Mouse (Mus musculus) liver, embryonic 13.5 days (tissue): Measurements from ENCODE around the gene Mrnip. TPM values are rescaled to one million over a fixed set of nuclear protein-coding genes. Genes with fewer than 3 reads are reported as not detected.
A peak's percentile ranks its signal among the peaks of the same experiment; 100 is the strongest.

ENCODE experiments used
- ATAC-seq: fragments of 200-750 bp; cut with Nextera tagmentation; 2 replicates; pipeline ENCODE4 v1.8.0; 2017; ENCODE audit warnings: low read depth, mild to moderate bottlenecking, moderate number of reproducible peaks, moderate library complexity
- DNase-seq: peaks from one replicate; pipeline ENCODE4 v3.0.0; 2022
- H3K27ac ChIP-seq: fragments of 300-500 bp; sonication (generic); 2 replicates; pipeline ENCODE4 v1.5.1; 2015; ENCODE audit warnings: moderate library complexity, mild to moderate bottlenecking, inconsistent platforms
- H3K27me3 ChIP-seq: fragments of 300-500 bp; sonication (generic); 2 replicates; pipeline ENCODE4 v1.6.1; 2015; ENCODE audit warnings: mild to moderate bottlenecking, inconsistent platforms
- H3K36me3 ChIP-seq: fragments of 300-500 bp; sonication (generic); 2 replicates; pipeline ENCODE4 v1.6.1; 2015; ENCODE audit warnings: mild to moderate bottlenecking, inconsistent platforms
- H3K4me1 ChIP-seq: fragments of 300-500 bp; sonication (generic); replicated peaks from 2 replicates; pipeline ENCODE4 v1.6.1; 2015; ENCODE audit warnings: inconsistent platforms
- H3K4me2 ChIP-seq: fragments of 300-500 bp; sonication (generic); 2 replicates; pipeline ENCODE4 v1.6.1; 2015; ENCODE audit warnings: inconsistent platforms, mild to moderate bottlenecking, moderate library complexity
- H3K4me3 ChIP-seq: fragments of 300-500 bp; sonication (generic); replicated peaks from 2 replicates; pipeline ENCODE4 v1.5.1; 2015; ENCODE audit warnings: mild to moderate bottlenecking, inconsistent platforms
- H3K9ac ChIP-seq: fragments of 300-500 bp; sonication (generic); 2 replicates; pipeline ENCODE4 v1.6.1; 2015; ENCODE audit warnings: mild to moderate bottlenecking, inconsistent platforms
- H3K9me3 ChIP-seq: fragments of 300-500 bp; sonication (generic); replicated peaks from 2 replicates; pipeline ENCODE4 v1.6.1; 2016; ENCODE audit warnings: inconsistent platforms
- WGBS: fragments of 180-500 bp; shearing (Covaris S2); methylation state at CpG from one replicate; pipeline ENCODE4 v1.1.7; 2015; ENCODE audit not compliant: insufficient replicate concordance; 5-methylcytosine and 5-hydroxymethylcytosine counted together
- polyA plus RNA-seq: library from polyadenylated mRNA; unstranded; fragments of >200 nt; fragmentation: Nextera tagmentation; extraction: Ambion mirVana; gene quantifications from 2 replicates; pipeline ENCODE4 v1.2.1, GENCODE M21; 2015

The Mrnip gene
- polyA plus RNA-seq, 1 experiment from 2014 or later = 8.1 TPM

DNA sequence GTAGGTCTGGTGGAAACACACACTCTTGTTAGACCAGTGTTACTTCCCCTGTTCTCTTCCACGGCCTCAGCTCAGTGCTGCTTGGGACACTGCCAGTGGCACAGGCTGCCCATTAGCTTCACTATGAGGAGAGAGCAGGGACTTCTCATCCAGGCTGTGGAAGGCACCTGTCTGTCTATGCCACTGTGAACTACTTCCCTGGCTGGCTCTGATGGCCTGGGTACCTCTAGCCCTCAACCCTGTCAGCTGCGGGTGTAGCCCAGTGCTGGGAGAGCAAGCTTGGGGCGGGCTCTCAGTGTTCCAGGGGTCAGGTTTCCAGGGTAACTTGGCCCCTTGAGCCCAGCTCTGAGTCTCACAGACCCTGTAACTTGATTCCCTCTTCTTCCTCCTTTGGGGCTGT lies 54.5 kb downstream of the Mrnip start:
- Histone ChIP-seq H3K4me2 (0 out of 2 replicates have a peak overlapping the region, but pooled peaks have one; percentile 0), H3K4me3 (no peak overlapping the region), H3K27ac (peak overlapping the region; percentile 98), H3K4me1 (peaks cover 62% of the 10 kb centered on the region), H3K9ac (peak overlapping the region; percentile 31), H3K27me3 (no peaks in the 10 kb centered on the region), H3K36me3 (peaks cover 37% of the 10 kb centered on the region), H3K9me3 (no peaks in the 10 kb centered on the region)
- 71% methylated on average over 3 of the region's 3 CpGs for WGBS
- DNase-seq (no peak), ATAC-seq (no peak)

DNA sequence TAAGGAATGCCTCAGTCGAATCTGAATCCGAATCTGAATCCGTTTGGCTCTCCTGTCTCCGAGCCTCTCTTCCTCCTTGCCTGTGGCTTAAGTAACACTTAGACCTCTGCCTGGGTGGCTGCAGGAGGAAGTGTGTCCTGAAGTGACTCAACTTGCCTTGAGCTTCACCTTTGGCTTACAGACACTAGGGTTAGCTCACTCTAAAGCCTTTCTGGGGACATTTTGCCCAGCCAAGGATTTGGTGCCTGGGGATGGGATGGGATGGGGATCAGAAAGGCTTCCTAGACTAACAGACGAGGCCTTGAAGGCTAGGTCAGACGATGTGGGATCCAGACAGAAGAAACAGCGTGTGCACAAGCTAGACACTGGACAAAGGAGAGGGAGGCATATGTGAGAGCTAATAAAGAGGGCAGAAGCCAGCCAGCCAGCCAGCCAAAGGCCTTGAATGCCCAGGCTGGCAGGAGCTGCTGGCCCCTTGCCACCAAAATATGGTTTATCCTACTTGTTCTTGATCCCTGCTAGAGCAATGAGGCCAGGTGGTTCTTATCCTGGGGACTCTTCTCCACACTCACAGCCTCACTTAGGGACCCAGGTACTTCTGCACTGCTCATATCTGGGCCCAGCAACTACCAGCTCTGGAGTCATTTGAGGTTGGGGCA lies 55.1 kb downstream of the Mrnip start:
- WGBS = 64% methylated on average over 7 of the region's 7 CpGs
- no peaks in the 10 kb centered on the region for H3K27me3 ChIP-seq

GRCm38 (mm10) chr11:50230481-50231304 lies 56.4 kb downstream of the Mrnip start:
- Histone ChIP-seq H3K27ac (no peak overlapping the region), H3K9ac (no peak overlapping the region), H3K4me2 (peak overlapping the region; percentile 44), H3K4me1 (peaks cover 58% of the 10 kb centered on the region), H3K9me3 (no peaks in the 10 kb centered on the region), H3K36me3 (peaks cover 55% of the 10 kb centered on the region), H3K27me3 (no peaks in the 10 kb centered on the region), H3K4me3 (no peak overlapping the region; the same call in 1 of the 2 replicates)
- 72% methylated on average over 45 of the region's 45 CpGs for WGBS
- DNase-seq = no peak
- ATAC-seq = no peak

More for the DNA sequence above, 55.1 kb downstream of the Mrnip start:
- H3K4me1 ChIP-seq = peaks cover 57% of the 10 kb centered on the region
- peaks cover 43% of the 10 kb centered on the region for H3K36me3 ChIP-seq
- H3K4me3 ChIP-seq = no peak overlapping the region
- DNase-seq (no peak), ATAC-seq (no peak)
- H3K27ac ChIP-seq = peak overlapping the region; percentile 98
- no peak overlapping the region for H3K4me2 ChIP-seq
- H3K9me3 ChIP-seq = no peaks in the 10 kb centered on the region
- H3K9ac ChIP-seq = no peak overlapping the region

DNA sequence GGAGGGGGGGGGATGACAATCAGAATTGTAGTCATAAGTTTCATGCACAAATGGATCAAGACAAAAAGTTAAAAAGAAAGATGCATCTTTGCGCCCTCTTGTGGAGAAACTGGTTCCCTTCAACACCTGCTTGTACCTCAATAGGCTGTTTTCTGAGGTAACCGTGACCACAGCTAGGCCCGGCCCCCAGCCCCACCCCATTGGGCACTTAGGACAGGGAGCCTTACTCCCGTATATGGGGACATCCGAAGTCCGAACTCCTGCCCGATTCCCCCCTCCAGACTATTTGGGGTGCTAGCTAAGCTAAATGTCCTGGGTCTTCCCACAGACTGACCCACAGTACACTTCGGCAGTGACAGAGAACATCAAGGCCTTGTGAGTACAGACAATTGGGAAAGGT lies 57.2 kb downstream of the Mrnip start:
- H3K27me3 ChIP-seq = no peaks in the 10 kb centered on the region
- no peaks in the 10 kb centered on the region for H3K9me3 ChIP-seq
- peaks cover 55% of the 10 kb centered on the region for H3K36me3 ChIP-seq
- 36% methylated on average over 8 of the region's 8 CpGs for WGBS
- no peak overlapping the region for H3K4me3 ChIP-seq
- no peak overlapping the region for H3K27ac ChIP-seq
- ATAC-seq = no peak
- H3K4me2 ChIP-seq = peak overlapping the region; percentile 44
- H3K4me1 ChIP-seq = peaks cover 58% of the 10 kb centered on the region
- H3K9ac ChIP-seq = no peak overlapping the region
- no peak for DNase-seq

GRCm38 (mm10) chr11:50233022-50233421 lies 58.8 kb downstream of the Mrnip start:
- WGBS = 79% methylated on average over 13 of the region's 13 CpGs
- DNase-seq (no peak), ATAC-seq (no peak)
- Histone ChIP-seq H3K27me3 (peaks cover 3% of the 10 kb centered on the region; the same call in 1 of the 2 replicates), H3K4me2 (no peak overlapping the region), H3K4me3 (no peak overlapping the region), H3K36me3 (peaks cover 51% of the 10 kb centered on the region), H3K4me1 (peaks cover 58% of the 10 kb centered on the region), H3K9me3 (no peaks in the 10 kb centered on the region), H3K9ac (no peak overlapping the region), H3K27ac (no peak overlapping the region)

GRCm38 (mm10) chr11:50233993-50234392 lies 59.7 kb downstream of the Mrnip start:
- WGBS = 84% methylated on average over 11 of the region's 11 CpGs
- Histone ChIP-seq H3K4me1 (peaks cover 58% of the 10 kb centered on the region), H3K27me3 (peaks cover 3% of the 10 kb centered on the region; the same call in 1 of the 2 replicates), H3K4me3 (no peak overlapping the region), H3K9ac (no peak overlapping the region), H3K36me3 (peaks cover 50% of the 10 kb centered on the region), H3K27ac (no peak overlapping the region), H3K9me3 (no peaks in the 10 kb centered on the region), H3K4me2 (no peak overlapping the region)
- no peak for ATAC-seq
- no peak for DNase-seq

- DNase-seq (no peak), ATAC-seq (no peak)
- Histone ChIP-seq H3K27ac (no peak overlapping the region), H3K4me2 (no peak overlapping the region), H3K4me1 (peaks cover 58% of the 10 kb centered on the region), H3K36me3 (peaks cover 50% of the 10 kb centered on the region), H3K9me3 (no peaks in the 10 kb centered on the region), H3K9ac (no peak overlapping the region), H3K27me3 (peaks cover 3% of the 10 kb centered on the region; the same call in 1 of the 2 replicates), H3K4me3 (no peak overlapping the region)
- WGBS = 91% methylated on average over 25 of the region's 25 CpGs
These were observed 60.4 kb downstream of the Mrnip start for GRCm38 (mm10) chr11:50234606-50235005.

DNA sequence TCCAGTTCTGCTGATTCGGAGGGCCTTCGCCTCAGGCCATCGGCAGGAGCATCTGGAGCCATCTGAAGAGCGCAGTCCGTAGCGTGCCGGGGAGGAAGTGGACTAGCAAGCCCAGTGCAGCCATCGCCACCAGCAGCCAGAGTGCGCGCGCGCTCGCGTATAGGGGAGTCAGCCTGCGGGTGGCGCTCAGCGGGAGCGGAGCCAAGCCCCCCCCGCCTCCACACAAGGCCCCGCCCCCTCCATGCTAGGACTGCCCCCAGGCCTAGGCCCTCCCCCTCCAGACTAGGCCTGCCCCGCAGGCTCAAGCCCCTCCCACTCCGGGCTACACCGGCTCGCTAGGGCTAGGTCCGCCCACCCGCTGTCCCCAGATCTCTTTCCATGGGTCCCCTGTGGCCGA lies 62.3 kb downstream of the Mrnip start:
- DNase-seq (peak; percentile 88), ATAC-seq (peak; percentile 90)
- Histone ChIP-seq H3K4me2 (peak overlapping the region; percentile 99), H3K36me3 (peaks cover 41% of the 10 kb centered on the region), H3K9ac (peak overlapping the region; percentile 75), H3K4me1 (peaks cover 52% of the 10 kb centered on the region), H3K9me3 (no peaks in the 10 kb centered on the region), H3K4me3 (peak overlapping the region; percentile 72), H3K27me3 (peaks cover 3% of the 10 kb centered on the region; the same call in 1 of the 2 replicates), H3K27ac (peak overlapping the region; percentile 35)
- WGBS = 2% methylated on average over 26 of the region's 27 CpGs

GRCm38 (mm10) chr11:50236937-50237835 lies 62.9 kb downstream of the Mrnip start:
- peak overlapping the region; percentile 75 for H3K9ac ChIP-seq
- DNase-seq = no peak
- H3K27me3 ChIP-seq = peaks cover 3% of the 10 kb centered on the region; the same call in 1 of the 2 replicates
- H3K36me3 ChIP-seq = peaks cover 34% of the 10 kb centered on the region
- H3K27ac ChIP-seq = no peak overlapping the region
- 2% methylated on average over 66 of the region's 66 CpGs for WGBS
- peak; percentile 28 for ATAC-seq
- H3K4me2 ChIP-seq = peak overlapping the region; percentile 99
- H3K4me1 ChIP-seq = peaks cover 50% of the 10 kb centered on the region
- peak overlapping the region; percentile 72 for H3K4me3 ChIP-seq
- H3K9me3 ChIP-seq = no peaks in the 10 kb centered on the region

- Histone ChIP-seq H3K27ac (peak within 1 kb of the TSS; percentile 65), H3K4me2 (peak within 1 kb of the TSS; percentile 99), H3K36me3 (peaks cover 23% of the 10 kb centered on the region), H3K27me3 (peaks cover 3% of the 10 kb centered on the region; the same call in 1 of the 2 replicates), H3K4me3 (peak within 1 kb of the TSS; percentile 72), H3K9me3 (no peaks in the 10 kb centered on the region), H3K4me1 (peaks cover 50% of the 10 kb centered on the region), H3K9ac (peak within 1 kb of the TSS; percentile 75)
- ATAC-seq = 0 out of 2 replicates have a peak, but pooled peaks have one; percentile 27
- no peak for DNase-seq
- 9% methylated on average over 10 of the region's 10 CpGs for WGBS
These were observed 64.1 kb downstream of the Mrnip start, which contains the start of gene Ltc4s for GRCm38 (mm10) chr11:50238324-50238723. Gene Ltc4s, minus strand, starts transcription at chr11:50238616.
